Mouse (Mus musculus): ENCODE measurements around the gene Dnaic1. TPM values are rescaled to one million over a fixed set of nuclear protein-coding genes. Genes with fewer than 3 reads are reported as not detected.

The Dnaic1 gene
- polyA plus RNA-seq, 1 experiment from 2014 or later = 2.1 TPM

DNA sequence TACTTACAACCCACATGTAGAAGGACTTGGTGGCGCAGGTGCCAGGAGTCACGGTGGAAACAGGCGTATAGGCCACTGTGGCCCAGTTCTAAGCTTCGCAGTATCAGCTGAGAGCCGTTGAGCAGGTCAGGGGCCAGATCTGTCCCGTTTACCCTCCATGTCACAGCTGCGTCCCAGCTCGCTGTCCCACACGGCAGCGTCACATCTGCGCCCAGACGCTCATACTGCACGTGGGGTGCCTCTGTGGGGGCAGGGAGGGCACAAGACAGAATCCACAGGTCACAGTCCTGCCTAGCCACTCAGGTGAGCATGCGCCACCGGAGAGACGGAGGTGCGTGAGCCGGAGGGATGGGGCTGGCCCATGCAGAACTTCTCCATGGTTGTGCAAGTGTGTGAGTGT is 101.3 kb downstream of the Dnaic1 start:
- Histone ChIP-seq H3K27me3 (replicated peaks) (peaks cover 57% of the 10 kb centered on the region), H3K9me3 (replicated peaks) (no peaks in the 10 kb centered on the region), H3K4me3 (no peak overlapping the region), H3K4me1 (replicated peaks) (peaks cover 35% of the 10 kb centered on the region), H3K27ac (ENCODE audit: poor library complexity, severe bottlenecking) (no peak overlapping the region), H3K9ac (no peak overlapping the region), H3K36me3 (no peaks in the 10 kb centered on the region), H3K4me2 (no peak overlapping the region)
- WGBS = 82% methylated on average over 18 of the region's 18 CpGs
- no peak for ATAC-seq (ENCODE audit: insufficient number of reproducible peaks, low FRiP score)

DNA sequence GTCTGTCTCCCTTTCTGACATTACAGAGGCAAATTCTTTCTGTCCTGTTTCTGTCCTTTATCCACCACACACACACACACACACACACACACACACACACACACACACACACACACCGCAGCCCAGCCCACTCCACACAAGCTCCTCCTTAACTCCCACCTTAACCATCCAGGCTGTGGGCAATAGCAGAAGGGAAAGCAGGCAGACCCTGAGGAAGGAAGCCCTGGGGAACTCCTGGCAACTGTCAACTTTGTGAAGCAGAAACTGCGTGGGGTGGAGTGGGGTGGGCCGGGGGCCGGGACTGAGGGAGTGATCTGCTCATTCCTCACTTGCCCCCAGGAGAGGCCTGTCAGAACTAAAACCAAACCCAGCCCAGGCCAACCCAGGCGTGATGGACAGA is 101.9 kb downstream of the Dnaic1 start:
- H3K27ac ChIP-seq (ENCODE audit: poor library complexity, severe bottlenecking) = no peak overlapping the region
- H3K36me3 ChIP-seq = no peaks in the 10 kb centered on the region
- no peak for ATAC-seq (ENCODE audit: insufficient number of reproducible peaks, low FRiP score)
- WGBS = 28% methylated on average over 5 of the region's 5 CpGs
- H3K4me3 ChIP-seq = no peak overlapping the region
- peaks cover 42% of the 10 kb centered on the region for H3K4me1 ChIP-seq (replicated peaks)
- H3K9ac ChIP-seq = 0 out of 2 replicates have a peak overlapping the region, but pooled peaks have one; percentile 26
- no peaks in the 10 kb centered on the region for H3K9me3 ChIP-seq (replicated peaks)
- no peak overlapping the region for H3K4me2 ChIP-seq
- H3K27me3 ChIP-seq (replicated peaks) = peaks cover 57% of the 10 kb centered on the region

DNA sequence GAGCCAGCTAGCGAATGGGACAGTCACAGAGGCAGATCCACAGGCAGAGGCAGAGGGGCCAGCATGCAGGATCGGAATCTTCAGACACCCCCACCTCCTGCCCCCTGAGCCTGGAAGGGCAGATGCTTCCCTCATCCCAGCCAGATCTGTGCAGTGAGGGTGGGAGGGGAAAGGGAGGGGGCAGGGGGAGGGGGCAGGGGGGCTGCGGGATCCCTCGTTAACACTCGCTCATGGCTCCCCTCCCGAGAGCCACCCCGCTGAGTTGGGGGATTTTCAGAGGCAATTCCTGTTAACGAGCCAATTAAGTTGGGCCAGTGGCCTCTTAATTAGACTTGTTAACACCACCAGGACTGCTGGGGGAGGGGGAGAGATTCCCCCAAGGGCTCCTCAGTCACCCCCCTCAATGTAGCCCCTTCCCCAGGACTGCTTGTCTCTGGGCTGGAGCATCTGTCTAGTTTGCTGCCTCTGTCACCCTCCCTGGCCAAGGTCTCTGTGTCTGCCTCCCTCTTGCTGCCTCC is 102.4 kb downstream of the Dnaic1 start:
- WGBS = 17% methylated on average over 8 of the region's 8 CpGs
- Histone ChIP-seq H3K4me1 (replicated peaks) (peaks cover 47% of the 10 kb centered on the region), H3K27ac (ENCODE audit: poor library complexity, severe bottlenecking) (no peak overlapping the region), H3K36me3 (no peaks in the 10 kb centered on the region), H3K9me3 (replicated peaks) (no peaks in the 10 kb centered on the region), H3K4me3 (no peak overlapping the region), H3K27me3 (replicated peaks) (peaks cover 58% of the 10 kb centered on the region), H3K9ac (0 out of 2 replicates have a peak overlapping the region, but pooled peaks have one; percentile 26), H3K4me2 (no peak overlapping the region)
- 0 out of 2 replicates have a peak, but pooled peaks have one; percentile 13 for ATAC-seq (ENCODE audit: insufficient number of reproducible peaks, low FRiP score)

GRCm38 (mm10) chr4:41672522-41672963 is 103.0 kb downstream of the Dnaic1 start:
- ATAC-seq (ENCODE audit: insufficient number of reproducible peaks, low FRiP score) = peak; percentile 1; the same call in 1 of the 2 replicates
- Histone ChIP-seq H3K27ac (ENCODE audit: poor library complexity, severe bottlenecking) (no peak overlapping the region), H3K4me3 (no peak overlapping the region), H3K4me2 (no peak overlapping the region), H3K27me3 (replicated peaks) (peaks cover 58% of the 10 kb centered on the region), H3K9me3 (replicated peaks) (no peaks in the 10 kb centered on the region), H3K36me3 (no peaks in the 10 kb centered on the region), H3K4me1 (replicated peaks) (peaks cover 52% of the 10 kb centered on the region), H3K9ac (no peak overlapping the region)
- WGBS = 35% methylated on average over 8 of the region's 8 CpGs

DNA sequence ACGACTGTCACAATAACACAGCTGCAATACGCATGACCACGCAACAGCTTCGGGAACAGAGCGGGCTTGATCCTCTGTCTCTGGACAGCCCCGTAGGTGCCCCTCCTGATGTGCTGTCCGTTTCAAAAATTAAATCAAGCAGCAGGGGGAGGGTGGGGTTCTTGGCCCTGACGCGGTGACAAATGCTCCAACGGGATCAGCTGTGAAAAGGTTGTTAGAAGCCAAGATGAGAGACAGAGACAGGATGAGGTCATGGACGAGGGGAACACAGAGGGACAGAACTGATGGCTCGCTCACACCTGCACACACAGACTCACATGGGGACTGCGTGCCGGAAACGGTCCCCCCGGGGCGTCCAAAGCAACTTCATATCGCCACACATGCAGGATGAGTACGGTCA is 103.6 kb downstream of the Dnaic1 start:
- peaks cover 59% of the 10 kb centered on the region for H3K4me1 ChIP-seq (replicated peaks)
- peaks cover 58% of the 10 kb centered on the region for H3K27me3 ChIP-seq (replicated peaks)
- no peak overlapping the region for H3K4me2 ChIP-seq
- ATAC-seq (ENCODE audit: insufficient number of reproducible peaks, low FRiP score) = no peak
- H3K9ac ChIP-seq = no peak overlapping the region
- 64% methylated on average over 19 of the region's 19 CpGs for WGBS
- H3K9me3 ChIP-seq (replicated peaks) = no peaks in the 10 kb centered on the region
- no peak overlapping the region for H3K4me3 ChIP-seq
- H3K36me3 ChIP-seq = no peaks in the 10 kb centered on the region
- H3K27ac ChIP-seq (ENCODE audit: poor library complexity, severe bottlenecking) = no peak overlapping the region

DNA sequence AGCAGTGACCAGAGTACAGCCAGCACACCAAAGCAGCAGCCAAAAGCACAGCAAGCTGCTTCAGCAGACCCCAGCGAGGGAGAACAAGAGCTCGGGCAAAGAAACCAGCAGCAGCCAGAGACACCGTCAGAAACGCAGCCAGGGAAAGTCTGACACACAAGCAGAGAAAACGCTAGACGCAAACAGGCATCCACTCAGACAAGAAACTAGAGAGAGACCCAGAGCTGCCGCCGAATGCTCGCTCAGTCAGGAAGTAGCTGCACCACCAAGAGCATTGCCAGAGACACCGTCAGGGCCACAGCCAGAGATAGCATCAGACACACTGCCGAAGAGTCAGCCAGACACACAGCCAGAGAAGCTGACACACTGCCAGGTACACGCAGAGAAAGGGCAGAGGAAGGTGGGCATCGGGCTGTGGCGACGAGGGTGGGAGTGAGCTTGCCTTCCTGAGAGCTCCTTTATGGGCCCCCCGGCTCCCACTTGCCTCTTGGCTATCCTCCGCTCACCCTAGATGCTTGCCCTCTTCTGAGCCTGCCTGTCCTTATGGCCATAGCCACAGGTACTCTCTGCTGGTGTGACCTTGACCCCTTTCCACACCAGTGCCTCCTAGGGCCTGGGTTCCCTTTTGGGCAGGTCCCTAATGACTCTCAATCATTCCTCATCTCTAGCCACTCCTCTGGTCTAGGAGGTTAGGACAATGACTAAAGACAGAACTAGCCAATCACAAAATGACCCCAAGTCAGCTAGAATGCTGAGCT is 106.9 kb downstream of the Dnaic1 start:
- H3K4me2 ChIP-seq = peak overlapping the region; percentile 29
- 0 out of 2 replicates have a peak overlapping the region, but pooled peaks have one; percentile 14 for H3K27ac ChIP-seq (ENCODE audit: poor library complexity, severe bottlenecking)
- peaks cover 74% of the 10 kb centered on the region for H3K4me1 ChIP-seq (replicated peaks)
- 31% methylated on average over 17 of the region's 17 CpGs for WGBS
- H3K9me3 ChIP-seq (replicated peaks) = no peaks in the 10 kb centered on the region
- peak overlapping the region; percentile 34; the same call in 1 of the 2 replicates for H3K9ac ChIP-seq
- H3K4me3 ChIP-seq = no peak overlapping the region
- no peaks in the 10 kb centered on the region for H3K36me3 ChIP-seq
- ATAC-seq (ENCODE audit: insufficient number of reproducible peaks, low FRiP score) = no peak
- H3K27me3 ChIP-seq (replicated peaks) = peaks cover 45% of the 10 kb centered on the region

GRCm38 (mm10) chr4:41677006-41677629 is 107.5 kb downstream of the Dnaic1 start:
- ATAC-seq (ENCODE audit: insufficient number of reproducible peaks, low FRiP score) = peak; percentile 61
- no peak overlapping the region for H3K4me3 ChIP-seq
- no peak overlapping the region for H3K9ac ChIP-seq
- no peaks in the 10 kb centered on the region for H3K36me3 ChIP-seq
- WGBS = 41% methylated on average over 13 of the region's 13 CpGs
- H3K4me1 ChIP-seq (replicated peaks) = peaks cover 71% of the 10 kb centered on the region
- peak overlapping the region; percentile 8; the same call in 1 of the 2 replicates for H3K4me2 ChIP-seq
- 0 out of 2 replicates have a peak overlapping the region, but pooled peaks have one; percentile 12 for H3K27ac ChIP-seq (ENCODE audit: poor library complexity, severe bottlenecking)
- peaks cover 43% of the 10 kb centered on the region for H3K27me3 ChIP-seq (replicated peaks)
- no peaks in the 10 kb centered on the region for H3K9me3 ChIP-seq (replicated peaks)

DNA sequence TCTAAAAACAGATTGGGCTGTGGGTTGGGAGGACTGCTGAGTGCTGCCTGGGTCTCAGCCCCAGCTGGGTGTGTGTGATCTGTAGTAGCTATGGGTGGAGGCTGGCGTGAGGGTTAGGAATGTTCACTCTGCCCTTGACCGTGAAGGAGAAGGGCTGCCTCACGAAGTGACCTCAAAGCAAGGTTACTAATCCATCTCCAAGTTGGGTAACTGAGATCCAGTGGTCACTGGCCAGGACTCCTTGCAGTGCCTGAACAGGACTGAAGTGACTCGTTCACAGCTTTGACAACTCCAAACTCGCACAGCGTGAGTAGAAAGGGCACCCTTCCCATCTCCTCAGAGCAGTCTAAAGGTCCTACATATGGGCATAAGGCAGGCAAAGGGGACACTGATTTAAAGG is 109.3 kb downstream of the Dnaic1 start:
- Histone ChIP-seq H3K27ac (ENCODE audit: poor library complexity, severe bottlenecking) (no peak overlapping the region; the same call in 1 of the 2 replicates), H3K4me1 (replicated peaks) (peaks cover 67% of the 10 kb centered on the region)

GRCm38 (mm10) chr4:41679291-41679690 is 109.7 kb downstream of the Dnaic1 start:
- no peak overlapping the region; the same call in 1 of the 2 replicates for H3K27ac ChIP-seq (ENCODE audit: poor library complexity, severe bottlenecking)
- H3K9ac ChIP-seq = peak overlapping the region; percentile 52; the same call in 1 of the 2 replicates
- H3K4me3 ChIP-seq = no peak overlapping the region
- no peaks in the 10 kb centered on the region for H3K36me3 ChIP-seq
- no peaks in the 10 kb centered on the region for H3K9me3 ChIP-seq (replicated peaks)
- ATAC-seq (ENCODE audit: insufficient number of reproducible peaks, low FRiP score) = peak; percentile 46
- peaks cover 29% of the 10 kb centered on the region for H3K27me3 ChIP-seq (replicated peaks)
- no CpG with 5 or more reads among the region's 2 CpGs for WGBS
- peaks cover 67% of the 10 kb centered on the region for H3K4me1 ChIP-seq (replicated peaks)
- no peak overlapping the region for H3K4me2 ChIP-seq

More for the DNA sequence above, 109.3 kb downstream of the Dnaic1 start:
- no peak for ATAC-seq (ENCODE audit: insufficient number of reproducible peaks, low FRiP score)
- Histone ChIP-seq H3K4me3 (no peak overlapping the region), H3K27me3 (replicated peaks) (peaks cover 33% of the 10 kb centered on the region), H3K9ac (peak overlapping the region; percentile 52; the same call in 1 of the 2 replicates), H3K4me2 (no peak overlapping the region), H3K36me3 (no peaks in the 10 kb centered on the region), H3K9me3 (replicated peaks) (no peaks in the 10 kb centered on the region)
- WGBS = 42% methylated on average over 6 of the region's 6 CpGs

GRCm38 (mm10) chr4:41681176-41681575 is 111.6 kb downstream of the Dnaic1 start:
- Histone ChIP-seq H3K4me3 (no peak overlapping the region), H3K4me2 (no peak overlapping the region), H3K27me3 (replicated peaks) (peaks cover 20% of the 10 kb centered on the region), H3K4me1 (replicated peaks) (peaks cover 59% of the 10 kb centered on the region), H3K27ac (ENCODE audit: poor library complexity, severe bottlenecking) (no peak overlapping the region), H3K9ac (no peak overlapping the region), H3K36me3 (no peaks in the 10 kb centered on the region), H3K9me3 (replicated peaks) (no peaks in the 10 kb centered on the region)
- no peak for ATAC-seq (ENCODE audit: insufficient number of reproducible peaks, low FRiP score)
- WGBS = 54% methylated on average over 4 of the region's 4 CpGs

- Histone ChIP-seq H3K4me2 (no peak overlapping the region), H3K9me3 (replicated peaks) (no peaks in the 10 kb centered on the region), H3K9ac (no peak overlapping the region), H3K4me3 (no peak overlapping the region), H3K27me3 (replicated peaks) (peaks cover 15% of the 10 kb centered on the region), H3K36me3 (no peaks in the 10 kb centered on the region), H3K4me1 (replicated peaks) (peaks cover 51% of the 10 kb centered on the region), H3K27ac (ENCODE audit: poor library complexity, severe bottlenecking) (no peak overlapping the region)
- no peak for ATAC-seq (ENCODE audit: insufficient number of reproducible peaks, low FRiP score)
- 59% methylated on average over 10 of the region's 10 CpGs for WGBS
Measured at GRCm38 (mm10) chr4:41681947-41682346, 112.4 kb downstream of the Dnaic1 start.

Data from heart, embryonic 12.5 days (tissue).